Mouse (Mus musculus) liver, adult 2 months (tissue): Measurements from ENCODE around the gene Impg1. TPM values are rescaled to one million over a fixed set of nuclear protein-coding genes. Genes with fewer than 3 reads are reported as not detected.
A peak's percentile ranks its signal among the peaks of the same experiment; 100 is the strongest.

ENCODE experiments used
- DNase-seq: peaks from one replicate; pipeline ENCODE4 v3.0.0-alpha.2; 2011; ENCODE audit warnings: low read depth, low spot score; ENCODE audit errors: extremely low read depth
- H3K27ac ChIP-seq: fragments of 200-500 bp; replicated peaks from 2 replicates; pipeline ENCODE4 v1.5.1; 2012; ENCODE audit warnings: low read depth, mild to moderate bottlenecking, control low read depth, inconsistent platforms, low read length; ENCODE audit not compliant: insufficient read depth
- H3K27me3 ChIP-seq: fragments of 200-500 bp; 2 replicates; pipeline ENCODE4 v1.6.1; 2012; ENCODE audit warnings: mild to moderate bottlenecking, moderate library complexity, low read length, inconsistent platforms; ENCODE audit not compliant: control insufficient read depth, insufficient read depth
- H3K36me3 ChIP-seq: fragments of 200-500 bp; 2 replicates; pipeline ENCODE4 v1.6.1; 2012; ENCODE audit warnings: low read length, inconsistent platforms; ENCODE audit not compliant: control insufficient read depth, insufficient read depth
- H3K4me1 ChIP-seq: fragments of 200-500 bp; 2 replicates; pipeline ENCODE4 v1.6.1; 2011; ENCODE audit warnings: low read length; ENCODE audit not compliant: control insufficient read depth, insufficient read depth
- H3K4me3 ChIP-seq: fragments of 200-500 bp; 2 replicates; pipeline ENCODE4 v1.5.1; 2011; ENCODE audit warnings: low read depth, mild to moderate bottlenecking, control low read depth, low read length, moderate library complexity; ENCODE audit not compliant: insufficient read depth
- H3K79me2 ChIP-seq: fragments of 200-500 bp; 2 replicates; pipeline ENCODE4 v1.6.1; 2012; ENCODE audit warnings: inconsistent platforms, mild to moderate bottlenecking, low read length, moderate library complexity; ENCODE audit not compliant: control insufficient read depth, insufficient read depth
- H3K9ac ChIP-seq: fragments of 200-500 bp; 2 replicates; pipeline ENCODE4 v1.6.1; 2012; ENCODE audit warnings: low read depth, mild to moderate bottlenecking, control low read depth, inconsistent platforms, low read length
- CTCF ChIP-seq: fragments of 200-500 bp; IDR thresholded peaks from 2 replicates; pipeline ENCODE4 v1.5.1; 2011; ENCODE audit warnings: low read depth, low read length, control low read depth
- POLR2A ChIP-seq: fragments of 200-500 bp; IDR thresholded peaks from 2 replicates; pipeline ENCODE4 v1.6.1; 2011; ENCODE audit warnings: low read length, control low read depth; ENCODE audit not compliant: insufficient read depth; ENCODE audit errors: extremely low read depth
- WGBS: fragments of 180-500 bp; shearing (Covaris S2); methylation state at CpG from one replicate; pipeline ENCODE4 v1.1.7; 2018; 5-methylcytosine and 5-hydroxymethylcytosine counted together
- polyA plus RNA-seq: library from polyadenylated mRNA; depleted of rRNA; stranded (reverse); fragments of >200 nt; gene quantifications from 2 replicates; pipeline ENCODE4 v1.2.3, GENCODE M21; 2012
- total RNA-seq: library from RNA; depleted of rRNA; stranded (reverse); fragments of >200 nt; gene quantifications from 2 replicates; pipeline ENCODE4 v1.2.3, GENCODE M21; 2014

Gene Impg1
- total and polyA plus RNA-seq, 2 experiments: not detected

DNA sequence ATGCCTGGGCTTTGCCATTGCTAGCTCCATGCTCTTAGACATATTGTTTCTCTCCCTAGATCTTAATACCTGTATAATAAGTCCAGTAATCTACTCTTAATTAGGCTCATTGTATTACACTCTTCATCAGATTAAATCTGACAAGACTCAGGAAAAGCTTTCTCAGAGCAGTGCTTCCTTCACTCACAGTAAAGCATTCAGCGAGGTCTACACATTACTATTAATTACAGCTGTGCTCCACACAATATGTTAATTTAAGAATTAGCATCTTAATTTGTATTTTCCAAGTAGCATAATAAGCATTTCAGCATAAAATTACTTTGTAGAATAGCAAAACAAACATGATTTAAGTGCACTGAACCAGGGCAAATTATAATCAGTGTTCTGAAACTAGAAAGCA is 192.3 kb downstream of the Impg1 start:
- no peak overlapping the region for H3K4me3 ChIP-seq
- H3K27ac ChIP-seq: no peak overlapping the region
- DNase-seq: no peak
- WGBS: 91% methylated on average over 1 of the region's 1 CpGs
- H3K9ac ChIP-seq: no peak overlapping the region
- TF ChIP-seq CTCF: no peak
- no peak for TF ChIP-seq POLR2A
- no peaks in the 10 kb centered on the region for H3K27me3 ChIP-seq
- H3K79me2 ChIP-seq: no peaks in the 10 kb centered on the region
- no peaks in the 10 kb centered on the region for H3K4me1 ChIP-seq
- H3K36me3 ChIP-seq: peaks cover 58% of the 10 kb centered on the region

DNA sequence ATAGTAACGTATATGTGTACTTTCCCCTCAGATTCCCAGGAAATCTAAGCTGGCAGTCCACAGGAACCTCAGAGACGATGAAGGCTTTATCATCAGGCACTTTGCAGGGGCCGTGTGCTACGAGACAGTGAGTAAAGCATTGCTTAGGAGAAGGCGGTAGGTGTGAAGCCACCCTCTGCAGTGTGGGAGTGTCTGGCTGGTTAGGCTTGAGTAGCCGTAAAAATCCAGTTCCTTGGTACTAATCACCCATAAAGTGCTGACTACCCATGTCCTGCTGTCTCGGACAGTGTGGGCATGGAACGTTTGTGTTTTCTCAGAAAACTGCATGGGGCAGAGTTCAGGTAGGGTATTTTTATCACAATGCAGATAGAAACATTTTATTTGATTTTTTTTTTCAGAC is 195.7 kb downstream of the Impg1 start:
- Histone ChIP-seq H3K36me3 (peaks cover 53% of the 10 kb centered on the region), H3K4me1 (no peaks in the 10 kb centered on the region), H3K9ac (no peak overlapping the region), H3K79me2 (no peaks in the 10 kb centered on the region), H3K4me3 (no peak overlapping the region), H3K27ac (no peak overlapping the region), H3K27me3 (no peaks in the 10 kb centered on the region)
- whole genome bisulfite sequencing: 86% methylated on average over 8 of the region's 8 CpGs
- TF ChIP-seq CTCF: no peak
- no peak for TF ChIP-seq POLR2A
- DNase-seq: no peak

DNA sequence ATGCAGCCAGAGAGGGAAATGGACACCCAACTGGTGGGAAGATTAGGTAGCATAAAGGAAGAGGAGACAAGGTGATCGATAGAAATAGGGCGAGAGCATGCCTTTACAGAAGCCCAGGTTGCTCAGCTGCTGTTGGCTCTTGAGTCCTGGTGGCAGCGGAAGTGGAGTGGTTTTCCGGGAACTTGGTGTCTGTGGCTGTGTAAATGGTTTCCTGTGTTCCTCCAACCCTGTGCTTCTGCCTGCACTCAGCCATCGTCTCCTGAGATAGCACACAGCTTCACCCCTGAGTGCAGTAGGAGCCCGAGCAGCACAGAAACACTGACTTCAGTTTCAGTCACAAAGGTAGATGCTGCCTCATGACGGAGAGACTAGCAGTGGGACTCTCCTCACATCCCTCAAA is 198.8 kb downstream of the Impg1 start:
- DNase-seq: peak; percentile 16
- H3K79me2 ChIP-seq: no peaks in the 10 kb centered on the region
- H3K9ac ChIP-seq: no peak overlapping the region
- H3K4me3 ChIP-seq: no peak overlapping the region
- no peaks in the 10 kb centered on the region for H3K27me3 ChIP-seq
- no peak overlapping the region for H3K27ac ChIP-seq
- TF ChIP-seq POLR2A (no peak), CTCF (no peak)
- no peaks in the 10 kb centered on the region for H3K4me1 ChIP-seq
- H3K36me3 ChIP-seq: peaks cover 51% of the 10 kb centered on the region
- WGBS: 82% methylated on average over 7 of the region's 7 CpGs

DNA sequence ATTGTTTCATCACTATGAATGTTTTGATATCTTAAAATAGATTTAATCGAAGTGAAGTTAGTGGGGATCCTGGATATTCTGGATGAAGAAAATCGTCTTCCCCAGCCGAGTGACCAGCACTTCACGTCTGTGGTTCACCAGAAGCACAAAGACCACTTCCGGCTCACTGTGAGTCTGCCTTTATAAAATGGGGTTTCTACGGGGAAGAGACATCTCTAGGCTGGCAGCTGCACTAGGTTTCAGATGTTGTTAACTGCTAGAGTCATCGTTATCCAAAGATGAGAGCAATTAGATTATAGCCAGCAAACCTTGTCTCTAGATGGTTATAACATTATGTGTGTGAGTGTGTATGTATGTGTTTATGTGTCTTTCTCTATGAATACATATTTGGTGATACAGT is 199.2 kb downstream of the Impg1 start:
- Histone ChIP-seq H3K4me1 (no peaks in the 10 kb centered on the region), H3K79me2 (no peaks in the 10 kb centered on the region), H3K27me3 (no peaks in the 10 kb centered on the region), H3K9ac (no peak overlapping the region), H3K4me3 (no peak overlapping the region), H3K27ac (no peak overlapping the region), H3K36me3 (peaks cover 48% of the 10 kb centered on the region)
- 85% methylated on average over 7 of the region's 7 CpGs for WGBS
- TF ChIP-seq POLR2A (no peak), CTCF (no peak)
- DNase-seq: no peak
